Mouse (Mus musculus) megakaryocyte, embryonic 14.5 days (primary cell): ENCODE measurements around the gene Atp5h. TPM values are rescaled to one million over a fixed set of nuclear protein-coding genes. Genes with fewer than 3 reads are reported as not detected.

Source experiments
- H3K27me3 ChIP-seq: replicated peaks from 2 replicates; pipeline ENCODE3; 2012; ENCODE audit warnings: inconsistent platforms
- H3K36me3 ChIP-seq: replicated peaks from 2 replicates; pipeline ENCODE3; 2012; ENCODE audit warnings: low read length, inconsistent platforms, mixed read lengths
- H3K4me1 ChIP-seq: 2 replicates; pipeline ENCODE4 v1.6.1; 2012; ENCODE audit warnings: inconsistent platforms
- H3K4me3 ChIP-seq: replicated peaks from 2 replicates; pipeline ENCODE3; 2012; ENCODE audit warnings: moderate library complexity, mild to moderate bottlenecking, inconsistent platforms
- H3K9me3 ChIP-seq: 2 replicates; pipeline ENCODE4 v1.6.1; 2012; ENCODE audit warnings: inconsistent platforms
- FLI1 ChIP-seq: IDR thresholded peaks from 2 replicates; pipeline ENCODE4 v1.6.1; 2012; ENCODE audit warnings: low read length, inconsistent platforms, mixed read lengths
- GATA1 ChIP-seq: IDR thresholded peaks from 3 replicates; pipeline ENCODE4 v1.6.1; 2012; ENCODE audit warnings: mixed read lengths, low read length, inconsistent platforms, borderline replicate concordance
- polyA plus RNA-seq: library from polyadenylated mRNA; stranded (reverse); fragments of >175 nt; gene quantifications from 2 replicates; pipeline ENCODE4 v1.2.3, GENCODE M21; 2012; ENCODE audit warnings: low replicate concordance; ENCODE audit not compliant: insufficient read depth

Gene Atp5h
- polyA plus RNA-seq, 1 experiment = 109 TPM

DNA sequence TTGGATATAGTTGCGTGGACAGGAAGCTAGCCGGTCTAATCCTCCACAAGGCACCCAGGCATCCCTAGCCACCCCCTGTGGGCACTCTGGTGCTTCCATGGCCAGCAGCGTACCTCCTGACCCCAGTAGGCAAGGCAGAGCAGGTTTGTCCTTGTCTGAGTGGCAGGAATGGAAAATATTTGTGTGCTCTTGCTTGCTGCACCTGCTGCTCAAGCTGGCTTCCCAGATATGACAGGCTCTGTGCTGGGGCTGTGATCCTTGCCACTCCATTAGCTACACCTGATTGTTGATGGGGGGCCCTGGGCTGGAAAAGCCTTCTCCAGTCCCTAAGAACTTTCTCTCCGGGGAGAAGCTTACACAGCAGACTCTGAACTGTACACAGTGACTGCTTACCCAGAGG, 33.5 kb upstream of the Atp5h start:
- peaks cover 78% of the 10 kb centered on the region for H3K27me3 ChIP-seq
- peaks cover 32% of the 10 kb centered on the region for H3K4me1 ChIP-seq
- H3K36me3 ChIP-seq = no peaks in the 10 kb centered on the region
- TF ChIP-seq GATA1 (no peak), FLI1 (no peak)
- H3K9me3 ChIP-seq = peaks cover 23% of the 10 kb centered on the region
- H3K4me3 ChIP-seq = no peak overlapping the region

DNA sequence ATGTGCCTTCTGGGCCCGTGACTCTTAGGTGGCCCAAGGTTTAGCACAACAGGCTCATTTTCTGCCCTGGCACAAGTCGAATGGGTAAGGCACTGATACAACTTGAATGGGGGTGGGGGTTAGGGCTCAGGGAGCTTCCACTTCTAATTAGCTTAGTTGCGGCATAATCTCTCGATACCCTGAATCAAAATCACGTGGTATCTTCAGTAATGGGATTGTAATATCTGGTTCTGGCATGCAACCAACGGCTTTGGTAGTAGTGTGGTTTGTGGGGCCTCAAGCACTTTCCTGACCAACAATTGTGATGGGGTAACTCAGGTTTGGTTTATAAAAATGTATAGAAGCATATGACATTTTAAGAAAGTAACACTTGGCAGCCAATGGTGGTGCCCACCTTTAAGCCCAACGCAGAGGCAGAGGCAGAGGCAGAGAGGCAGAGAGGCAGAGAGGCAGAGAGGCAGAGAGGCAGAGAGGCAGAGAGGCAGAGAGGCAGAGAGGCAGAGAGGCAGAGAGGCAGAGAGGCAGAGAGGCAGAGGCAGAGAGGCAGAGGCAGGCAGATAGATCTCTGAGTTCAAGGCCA, 32.6 kb upstream of the Atp5h start:
- H3K36me3 ChIP-seq = no peaks in the 10 kb centered on the region
- TF ChIP-seq GATA1 (no peak), FLI1 (no peak)
- H3K9me3 ChIP-seq = peaks cover 28% of the 10 kb centered on the region

DNA sequence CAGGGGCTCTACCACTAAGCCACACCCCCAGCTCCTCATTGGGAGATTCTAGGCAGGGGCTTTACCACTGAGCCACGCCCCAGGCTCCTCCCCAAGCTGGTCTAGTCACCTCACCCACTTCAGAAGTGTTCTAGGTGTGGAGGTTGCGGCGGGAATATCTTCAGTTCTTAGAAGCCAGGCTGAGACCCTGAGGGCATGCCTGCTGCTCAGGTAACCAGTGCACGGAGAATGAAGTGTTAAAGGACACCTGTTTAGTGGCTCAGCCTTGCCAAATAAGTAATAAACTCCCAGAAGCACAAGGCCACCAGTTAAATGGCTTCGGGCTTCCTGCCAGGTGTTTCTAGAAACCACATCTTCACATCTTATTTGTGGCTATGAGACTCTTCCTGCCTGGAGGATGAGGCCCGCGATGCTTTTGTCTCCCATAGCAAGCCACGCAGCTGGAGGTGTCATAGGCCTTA, 32.0 kb upstream of the Atp5h start:
- TF ChIP-seq GATA1 = no peak
- no peak for TF ChIP-seq FLI1
- H3K4me1 ChIP-seq = peaks cover 31% of the 10 kb centered on the region
- peaks cover 81% of the 10 kb centered on the region for H3K27me3 ChIP-seq
- H3K9me3 ChIP-seq = peaks cover 28% of the 10 kb centered on the region
- no peak overlapping the region for H3K4me3 ChIP-seq
- no peaks in the 10 kb centered on the region for H3K36me3 ChIP-seq

More for the DNA sequence above, 32.6 kb upstream of the Atp5h start:
- Histone ChIP-seq H3K27me3 (peaks cover 81% of the 10 kb centered on the region), H3K4me3 (no peak overlapping the region), H3K4me1 (peaks cover 32% of the 10 kb centered on the region)

DNA sequence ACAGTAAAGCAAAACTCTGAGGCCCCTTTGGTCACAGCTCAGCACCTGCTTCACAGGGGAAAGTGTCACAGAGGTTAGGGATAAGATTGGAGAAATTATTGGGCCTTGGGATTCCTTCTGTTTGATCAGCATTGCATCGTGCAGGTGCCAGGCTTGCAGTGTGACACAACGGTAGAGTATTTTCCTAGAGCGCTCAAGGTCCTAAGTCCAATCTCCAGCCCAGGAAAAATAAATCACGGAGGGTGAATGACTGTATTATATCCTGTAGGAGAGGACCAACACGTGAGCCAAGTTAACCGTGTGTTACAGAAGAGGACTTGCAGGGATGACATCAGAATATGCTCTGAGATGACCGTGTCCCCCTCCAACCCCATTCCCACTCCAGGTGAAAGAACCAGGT, 30.4 kb upstream of the Atp5h start:
- TF ChIP-seq GATA1 (no peak), FLI1 (no peak)
- no peaks in the 10 kb centered on the region for H3K36me3 ChIP-seq
- H3K4me1 ChIP-seq = peaks cover 40% of the 10 kb centered on the region
- H3K9me3 ChIP-seq = peaks cover 15% of the 10 kb centered on the region
- H3K4me3 ChIP-seq = no peak overlapping the region
- peaks cover 82% of the 10 kb centered on the region for H3K27me3 ChIP-seq

DNA sequence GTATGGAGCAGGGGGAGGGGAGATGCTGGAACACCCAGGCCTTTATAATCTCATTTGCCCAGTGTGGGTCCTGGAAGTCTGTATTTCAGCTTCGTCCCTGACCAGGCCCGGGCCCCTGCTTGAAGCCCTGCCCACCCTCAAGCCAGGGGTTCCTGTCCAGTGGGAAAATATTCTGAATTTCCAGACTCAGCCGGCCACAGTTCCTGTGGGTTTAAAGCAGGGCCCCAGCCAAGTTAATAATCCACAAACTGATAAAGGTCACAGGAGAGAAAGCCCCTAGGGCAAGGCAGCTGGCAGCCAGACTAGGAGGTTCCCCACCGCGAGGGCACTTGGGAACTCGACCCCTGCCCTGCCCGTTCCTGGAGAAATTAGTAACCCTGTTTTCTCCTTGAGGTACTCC, 29.2 kb upstream of the Atp5h start:
- 0 out of 2 replicates have a peak, but pooled peaks cover 5% of the 10 kb centered on the region for H3K9me3 ChIP-seq
- peaks cover 45% of the 10 kb centered on the region for H3K4me1 ChIP-seq
- TF ChIP-seq FLI1 (no peak), GATA1 (no peak)
- peaks cover 88% of the 10 kb centered on the region for H3K27me3 ChIP-seq
- no peaks in the 10 kb centered on the region for H3K36me3 ChIP-seq
- no peak overlapping the region for H3K4me3 ChIP-seq

DNA sequence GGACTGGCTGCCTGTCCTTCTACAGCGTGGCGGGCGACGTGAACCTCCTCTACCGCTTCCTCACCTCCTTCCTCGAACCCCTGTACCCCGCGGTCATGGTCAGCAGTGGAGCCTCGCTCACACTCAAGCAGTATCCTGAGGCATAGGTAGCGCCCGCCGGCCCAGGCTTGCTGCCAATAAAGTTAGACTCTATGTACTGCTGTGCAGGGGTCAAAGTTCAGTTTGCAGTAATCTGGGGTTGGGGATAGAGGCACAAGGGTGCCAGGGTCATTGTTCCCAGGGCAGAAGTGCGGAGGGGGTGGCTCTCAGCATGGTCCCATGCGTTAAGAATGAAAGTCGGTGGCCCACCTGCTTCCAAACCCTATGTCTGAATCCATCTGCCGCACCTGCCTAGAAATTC, 28.3 kb upstream of the Atp5h start:
- Histone ChIP-seq H3K9me3 (0 out of 2 replicates have a peak, but pooled peaks cover 8% of the 10 kb centered on the region), H3K4me3 (peak overlapping the region; percentile 53), H3K36me3 (no peaks in the 10 kb centered on the region), H3K27me3 (peaks cover 89% of the 10 kb centered on the region), H3K4me1 (peaks cover 45% of the 10 kb centered on the region)
- TF ChIP-seq GATA1 = no peak
- no peak for TF ChIP-seq FLI1

DNA sequence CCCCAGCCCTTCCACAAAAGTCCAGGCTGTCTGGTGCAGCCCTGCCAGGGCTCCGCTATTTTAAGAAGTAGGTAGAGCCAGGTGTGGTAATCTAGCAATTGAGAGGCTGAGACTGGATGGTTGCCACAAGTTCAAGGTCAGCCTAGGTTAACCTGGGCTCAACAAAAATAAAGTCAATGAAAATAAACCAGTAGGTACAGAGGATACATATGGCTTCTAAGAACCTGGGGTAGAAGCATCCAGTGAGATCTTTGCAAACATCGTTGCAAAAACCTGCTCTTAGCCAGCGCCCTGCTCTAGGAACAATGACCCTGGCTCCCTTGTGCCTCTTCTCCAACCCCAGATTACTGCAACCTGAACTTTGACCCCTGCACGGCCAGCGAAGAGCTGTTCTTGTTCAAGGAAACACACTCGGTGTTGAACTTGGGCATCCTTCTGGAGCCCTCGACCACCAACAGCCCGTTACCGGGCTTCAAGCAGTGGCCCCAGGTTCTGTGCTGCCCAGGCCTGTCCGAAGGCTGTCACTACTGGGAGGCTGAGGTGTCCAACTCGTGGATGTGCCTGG, 27.6 kb upstream of the Atp5h start:
- no peak overlapping the region for H3K4me3 ChIP-seq
- peaks cover 90% of the 10 kb centered on the region for H3K27me3 ChIP-seq
- H3K9me3 ChIP-seq = 0 out of 2 replicates have a peak, but pooled peaks cover 8% of the 10 kb centered on the region
- no peak for TF ChIP-seq GATA1
- TF ChIP-seq FLI1 = no peak
- H3K36me3 ChIP-seq = no peaks in the 10 kb centered on the region
- H3K4me1 ChIP-seq = peaks cover 45% of the 10 kb centered on the region

DNA sequence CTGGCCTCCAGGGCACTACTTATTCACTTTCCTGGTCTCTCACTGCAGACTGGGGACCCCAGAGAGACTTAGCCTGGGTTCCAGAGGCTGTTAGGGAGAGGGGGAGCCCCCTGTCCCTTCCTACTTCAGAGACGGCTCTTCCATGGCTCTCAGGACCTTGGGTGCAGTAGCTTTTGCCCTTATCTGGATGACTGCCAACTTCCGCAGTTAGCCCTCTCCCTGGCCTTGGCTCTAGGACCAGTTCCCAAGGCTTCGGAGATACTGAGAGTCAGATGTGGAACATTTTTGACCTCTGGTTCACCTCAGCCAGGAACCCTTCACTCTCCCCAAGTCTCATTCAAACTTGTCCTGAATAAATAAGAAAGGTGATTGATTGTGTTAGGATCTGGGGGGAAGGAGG, 27.1 kb upstream of the Atp5h start:
- no peak overlapping the region for H3K4me3 ChIP-seq
- peaks cover 89% of the 10 kb centered on the region for H3K27me3 ChIP-seq
- H3K4me1 ChIP-seq = peaks cover 41% of the 10 kb centered on the region
- 0 out of 2 replicates have a peak, but pooled peaks cover 8% of the 10 kb centered on the region for H3K9me3 ChIP-seq
- no peaks in the 10 kb centered on the region for H3K36me3 ChIP-seq
- TF ChIP-seq FLI1 (no peak), GATA1 (no peak)

DNA sequence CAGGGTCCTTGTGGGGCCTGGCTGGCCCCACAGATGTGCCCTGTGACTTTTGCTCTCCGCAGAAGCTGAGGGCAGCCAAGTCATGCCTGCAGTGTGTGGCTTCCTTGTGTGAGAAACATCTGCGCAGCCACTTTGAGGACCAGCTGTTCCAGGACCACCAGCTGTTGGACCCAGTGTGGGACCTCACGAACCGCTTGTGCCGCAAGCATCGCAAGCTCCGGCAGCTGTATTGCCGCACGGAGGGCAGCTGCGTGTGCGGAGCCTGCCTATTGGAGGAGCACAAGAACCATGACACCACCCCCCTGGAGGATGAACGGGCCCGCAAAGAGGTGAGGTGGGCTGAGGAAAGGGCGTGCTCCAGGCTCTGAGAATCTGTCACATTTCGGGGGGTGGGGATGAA, 21.7 kb upstream of the Atp5h start:
- TF ChIP-seq GATA1 (no peak), FLI1 (no peak)

DNA sequence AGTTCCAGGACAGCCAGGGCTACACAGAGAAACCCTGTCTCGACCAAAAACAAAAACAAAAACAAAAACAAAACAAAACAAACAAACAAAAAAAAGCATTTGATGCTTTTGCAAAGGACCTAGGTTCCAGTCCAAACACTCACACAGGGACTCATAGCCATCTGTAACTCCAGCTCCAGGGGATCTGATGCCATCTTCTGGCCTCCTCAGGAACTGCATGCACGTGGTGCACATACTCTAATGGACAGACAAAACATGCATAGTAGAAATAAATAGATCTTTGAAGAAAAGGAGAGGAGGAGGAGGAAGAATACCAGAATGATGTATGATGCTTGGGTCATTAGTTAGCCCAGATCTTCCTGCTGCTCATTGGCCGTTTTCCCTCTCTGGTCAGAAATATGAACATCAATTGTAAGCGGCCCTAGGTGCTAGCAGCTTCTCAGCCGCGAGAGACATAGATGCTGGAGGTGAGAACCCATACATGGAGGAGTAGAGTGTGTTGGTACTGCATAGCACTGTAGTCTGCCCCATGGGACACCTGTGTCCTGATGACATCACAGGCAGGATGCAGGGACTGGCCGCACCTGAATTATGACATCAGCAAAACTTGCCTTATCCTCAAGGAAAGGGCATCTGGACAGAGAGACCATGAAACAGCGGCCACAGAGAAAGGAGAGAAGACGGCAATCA, 20.3 kb upstream of the Atp5h start, which contains the start of gene Trim80:
Gene Trim80, plus strand, starts transcription at position 640 of the 690 bp plus-strand sequence.
- Histone ChIP-seq H3K9me3 (peaks cover 23% of the 10 kb centered on the region), H3K4me1 (peaks cover 23% of the 10 kb centered on the region), H3K36me3 (no peaks in the 10 kb centered on the region), H3K27me3 (peaks cover 87% of the 10 kb centered on the region), H3K4me3 (no peak within 1 kb of the TSS)
- TF ChIP-seq FLI1 (no peak), GATA1 (no peak)

More for the DNA sequence above, 21.7 kb upstream of the Atp5h start:
- Histone ChIP-seq H3K36me3 (no peaks in the 10 kb centered on the region), H3K4me1 (peaks cover 19% of the 10 kb centered on the region), H3K9me3 (peaks cover 23% of the 10 kb centered on the region), H3K4me3 (no peak overlapping the region), H3K27me3 (peaks cover 86% of the 10 kb centered on the region)
